Mouse (Mus musculus) cortical plate, adult 2 months (tissue): ENCODE data around the gene Basp1.
A peak's percentile ranks its signal among the peaks of the same experiment; 100 is the strongest.

Experiments used
- CTCF ChIP-seq: fragments of 200-500 bp; IDR thresholded peaks from 2 replicates; pipeline ENCODE4 v1.5.1; 2011; ENCODE audit warnings: mild to moderate bottlenecking, control low read depth, low read length; ENCODE audit not compliant: insufficient read depth; ENCODE audit errors: extremely low read depth
- POLR2A ChIP-seq: fragments of 200-500 bp; IDR thresholded peaks from 2 replicates; pipeline ENCODE4 v1.6.1; 2011; ENCODE audit warnings: mild to moderate bottlenecking, low read length, control low read depth; ENCODE audit not compliant: insufficient read depth; ENCODE audit errors: extremely low read depth

GRCm38 (mm10) chr15:25358680-25359097 lies 54.9 kb downstream of the Basp1 start:
- TF ChIP-seq POLR2A: peak; percentile 70; the same call in 1 of the 2 replicates
- no peak for TF ChIP-seq CTCF
